Mouse (Mus musculus) liver, postnatal 0 days (tissue): ENCODE measurements around the gene Rnf19b.
A peak's percentile ranks its signal among the peaks of the same experiment; 100 is the strongest.

Experiments
- CTCF ChIP-seq: sonication (generic); IDR thresholded peaks from 2 replicates; pipeline ENCODE4 v1.5.1; 2016; ENCODE audit warnings: antibody characterized with exemption, low read depth
- EP300 ChIP-seq: IDR thresholded peaks from 2 replicates; pipeline ENCODE4 v1.6.1; 2016; ENCODE audit warnings: antibody characterized with exemption, low read depth, mild to moderate bottlenecking

DNA sequence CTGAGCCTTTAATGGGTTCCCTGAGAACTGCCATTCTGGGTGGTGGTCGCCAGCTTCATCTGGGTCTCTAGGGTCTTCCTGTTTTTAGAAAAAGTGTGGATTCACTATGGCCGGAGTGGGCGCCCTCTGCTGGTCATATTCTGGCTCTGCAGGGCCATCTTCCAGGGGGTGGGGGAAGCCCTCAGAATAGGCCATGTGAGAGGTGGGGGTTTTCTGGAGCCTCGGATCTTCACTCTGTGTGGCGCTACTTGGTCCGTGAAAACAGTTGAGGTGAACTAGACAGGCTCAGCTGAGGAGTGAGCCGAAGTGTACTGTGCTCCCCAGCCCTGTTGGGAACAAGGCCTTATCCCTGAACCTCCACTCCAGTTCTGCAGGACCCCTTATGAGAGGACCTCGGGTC lies 72.1 kb downstream of the Rnf19b start:
- no peak for TF ChIP-seq EP300
- peak; percentile 81 for TF ChIP-seq CTCF
